Mouse (Mus musculus) stomach, postnatal 0 days (tissue): Measurements from ENCODE around the gene Smurf2.

Source experiments
- CTCF ChIP-seq: IDR thresholded peaks from 2 replicates; pipeline ENCODE4 v1.5.1; 2016; ENCODE audit warnings: antibody characterized with exemption, low read depth, mild to moderate bottlenecking, moderate library complexity
- EP300 ChIP-seq: optimal IDR thresholded peaks from 2 replicates; pipeline ENCODE3; 2016; ENCODE audit warnings: antibody characterized with exemption

DNA sequence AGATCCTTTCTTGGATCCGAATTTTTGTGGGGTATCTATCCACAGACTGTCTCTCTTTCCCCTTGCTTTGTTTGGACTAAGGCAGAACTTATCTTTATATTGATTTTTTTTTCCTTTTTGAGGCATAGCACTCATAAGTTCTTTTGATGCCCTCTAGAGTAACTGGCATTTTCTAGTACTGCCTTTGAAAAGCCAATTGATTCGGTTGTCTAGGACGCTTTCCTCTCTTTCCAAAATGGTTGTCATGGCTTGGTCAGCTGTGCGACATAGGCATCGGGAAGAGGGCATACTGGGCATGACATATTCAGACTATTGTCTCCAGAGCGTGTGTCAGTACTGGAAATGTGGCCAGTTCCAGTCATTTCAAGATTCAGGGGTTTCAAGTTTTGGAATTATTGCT, 130.9 kb downstream of the Smurf2 start:
- TF ChIP-seq CTCF (no peak), EP300 (no peak)
